ENCODE assay signal across 19 mouse cellular contexts in genomic region chr7:66652216-66652615, GRCm38 (mm10). TPM values are rescaled to one million over a fixed set of nuclear protein-coding genes. Genes with fewer than 3 reads are reported as not detected.
DNase-seq lines count a peak whose midpoint lies in the region; ATAC-seq and TF ChIP-seq lines count a peak whose summit lies in the region.
"Had no signal": no experiment of that assay in that cellular context is flagged by ENCODE, and none has a peak within 500 bp of the region (broad histone marks: within the 10 kb centered on the region; RNA-seq: fewer than 3 reads in every experiment).

No protein-coding gene starts in this region.

- no peaks in the 10 kb centered on the region for H3K27me3 ChIP-seq in G1E (ENCODE audit: insufficient read depth, low read length)
- no peaks in the 10 kb centered on the region for H3K27me3 ChIP-seq in splenic B cell, adult 2 months (ENCODE audit: control insufficient read depth, insufficient read depth, low read length, poor library complexity, severe bottlenecking)

- no peak for TF ChIP-seq CTCF in G1E (IDR thresholded peaks at IDR 0.05; ENCODE audit: low read depth, low read length)

- no peak overlapping the region for H3K4me3 ChIP-seq in G1E (ENCODE audit: low read depth, low read length)
- H3K4me3 ChIP-seq: heart, embryonic 10.5 days; midbrain, embryonic 10.5 days; myocyte had no signal

- peak; percentile 20 for DNase-seq in CD4-positive helper T cell, adult 2 months (ENCODE audit: low read depth, low spot score)
- DNase-seq in G1E (ENCODE audit: low spot score): peak; percentile 14
- DNase-seq in induced T-regulatory cell, adult 2 months (ENCODE audit: low read depth): peak; percentile 28
- peak; percentile 7 for DNase-seq in splenic B cell, adult 2 months (ENCODE audit: low read depth, low spot score)
- DNase-seq in retina, embryonic 14.5 days (ENCODE audit: low spot score): no peak
- no peak for DNase-seq in B cell, adult 2 months
- no peak for DNase-seq in cerebellum, adult 9-10 months
- no peak for DNase-seq in heart, adult 9 months (ENCODE audit: low spot score in 2 of 2)
- DNase-seq: adrenal gland, postnatal 25 days; cerebellum, adult 9-11 months; heart, postnatal 14 days; kidney, postnatal 10 days; layer of hippocampus, adult 9-11 months; liver; right cerebral cortex, postnatal 14 days had no signal

- H3K9me3 ChIP-seq in G1E (replicated peaks): no peaks in the 10 kb centered on the region
- H3K9me3 ChIP-seq: heart, embryonic 10.5 days; midbrain, embryonic 10.5 days had no signal

- H3K4me1 ChIP-seq in G1E (ENCODE audit: insufficient read depth, low read depth, low read length): peaks cover 12% of the 10 kb centered on the region
- H3K4me1 ChIP-seq: heart, embryonic 10.5 days had no signal

- peak; percentile 84 for ATAC-seq in G1E (ENCODE audit: extremely low read depth, insufficient number of reproducible peaks, low FRiP score, poor library complexity, severe bottlenecking)
- ATAC-seq: forebrain, embryonic 16.5 days had no signal

- H3K36me3 ChIP-seq in G1E (replicated peaks): peaks cover 83% of the 10 kb centered on the region
- H3K36me3 ChIP-seq in splenic B cell, adult 2 months (ENCODE audit: control insufficient read depth, insufficient read depth, low read length, poor library complexity, severe bottlenecking): peaks cover 13% of the 10 kb centered on the region

RNA-seq across cellular contexts. Expression of gene Asb7, which starts 37.2 kb away (rescaled TPM):
- total RNA-seq in G1E (2014; fragmentation: Nextera tagmentation) (28.2 and 34.5 TPM in 2 replicates), G1E (2017) (13.1 and 15.6 TPM in 2 replicates)
- polyA plus RNA-seq in G1E (2012): 35.5 and 36.1 TPM in 2 replicates

RNA-seq across cellular contexts. Expression of gene Lins1, which starts 37.5 kb away (rescaled TPM):
- total RNA-seq in G1E (2014; fragmentation: Nextera tagmentation) (21.3 and 23.5 TPM in 2 replicates), G1E (2017) (10.3 and 12.1 TPM in 2 replicates)
- polyA plus RNA-seq in G1E (2012): 2.1 and 3.7 TPM in 2 replicates

Comparison
In these comparisons a context has a peak if more than half of its experiments do, and no peak if none do; other contexts are left out.
1. DNase-seq: peak in CD4-positive helper T cell, adult 2 months (single experiment), G1E (single experiment), induced T-regulatory cell, adult 2 months (single experiment) and splenic B cell, adult 2 months (single experiment); none in retina, embryonic 14.5 days (single experiment), B cell, adult 2 months (0 of 2), cerebellum, adult 9-10 months (single experiment) and heart, adult 9 months (0 of 2).